Mouse (Mus musculus) brain, embryonic 14.5 days (tissue): ENCODE results near the gene Il20.

Source experiments
- CTCF ChIP-seq: fragments of 200-500 bp; IDR thresholded peaks from 2 replicates; pipeline ENCODE4 v1.5.1; 2012; ENCODE audit warnings: inconsistent platforms, mild to moderate bottlenecking, moderate library complexity, borderline replicate concordance; ENCODE audit not compliant: insufficient read depth, insufficient read length; ENCODE audit errors: extremely low read depth
- POLR2A ChIP-seq: fragments of 200-500 bp; IDR thresholded peaks from 2 replicates; pipeline ENCODE4 v1.6.1; 2012; ENCODE audit warnings: mild to moderate bottlenecking, inconsistent platforms, borderline replicate concordance; ENCODE audit not compliant: poor library complexity, insufficient read depth, insufficient read length, severe bottlenecking; ENCODE audit errors: extremely low read depth

GRCm38 (mm10) chr1:130918323-130918980 lies 7.2 kb upstream of the Il20 start:
- no peak for TF ChIP-seq CTCF
- TF ChIP-seq POLR2A = no peak
